Mouse (Mus musculus) CH12.LX (cell line): ENCODE data around the gene Trip12.

Source experiments
- CTCF ChIP-seq, 2 experiments: IDR thresholded peaks in 1 of 2; conservative IDR thresholded peaks in 1 of 2; 2 replicates each; pipeline ENCODE4 v1.5.1; 2011 to 2012; ENCODE audit warnings: low read depth in 2 of 2, low read length in 2 of 2, improper control_type of control experiment in 1 of 2, inconsistent platforms in 1 of 2, mild to moderate bottlenecking in 1 of 2, moderate library complexity in 1 of 2
- EP300 ChIP-seq: IDR thresholded peaks from 2 replicates; pipeline ENCODE4 v1.6.1; 2011; ENCODE audit warnings: low read length, improper control_type of control experiment
- HCFC1 ChIP-seq: IDR thresholded peaks from 2 replicates; pipeline ENCODE4 v1.6.1; 2012; ENCODE audit warnings: low read depth, mild to moderate bottlenecking, inconsistent platforms, low read length, improper control_type of control experiment
- IRF4 ChIP-seq: IDR thresholded peaks from 2 replicates; pipeline ENCODE4 v1.6.1; 2014; ENCODE audit warnings: low read depth, mild to moderate bottlenecking, inconsistent platforms, low read length, improper control_type of control experiment
- MXI1 ChIP-seq: IDR thresholded peaks from 2 replicates; pipeline ENCODE4 v1.6.1; 2011; ENCODE audit warnings: mild to moderate bottlenecking, low read depth, low read length, improper control_type of control experiment
- NELFE ChIP-seq: IDR thresholded peaks from 2 replicates; pipeline ENCODE4 v1.6.1; 2011; ENCODE audit warnings: low read depth, low read length, improper control_type of control experiment
- POLR2A ChIP-seq: IDR thresholded peaks from 2 replicates; pipeline ENCODE4 v1.6.1; 2011; ENCODE audit warnings: low read depth, mild to moderate bottlenecking, improper control_type of control experiment, low read length
- POLR2AphosphoS2 ChIP-seq: IDR thresholded peaks from 2 replicates; pipeline ENCODE4 v1.6.1; 2011; ENCODE audit warnings: low read depth, low read length, improper control_type of control experiment
- RAD21 ChIP-seq: IDR thresholded peaks from 2 replicates; pipeline ENCODE4 v1.6.1; 2011; ENCODE audit warnings: low read depth, mild to moderate bottlenecking, low read length, improper control_type of control experiment, moderate library complexity
- TCF12 ChIP-seq: IDR thresholded peaks from 2 replicates; pipeline ENCODE4 v1.6.1; 2014; ENCODE audit warnings: low read depth, mild to moderate bottlenecking, inconsistent platforms, low read length, improper control_type of control experiment
- UBTF ChIP-seq: IDR thresholded peaks from 2 replicates; pipeline ENCODE4 v1.6.1; 2012; ENCODE audit warnings: low read depth, mild to moderate bottlenecking, inconsistent platforms, low read length, improper control_type of control experiment, moderate library complexity
- USF1 ChIP-seq: IDR thresholded peaks from 2 replicates; pipeline ENCODE4 v1.6.1; 2014; ENCODE audit warnings: low read depth, mild to moderate bottlenecking, inconsistent platforms, low read length, improper control_type of control experiment
- ZMIZ1 ChIP-seq: IDR thresholded peaks from 2 replicates; pipeline ENCODE4 v1.6.1; 2012; ENCODE audit warnings: low read depth, mild to moderate bottlenecking, inconsistent platforms, low read length, improper control_type of control experiment
- ZNF384 ChIP-seq: IDR thresholded peaks from 2 replicates; pipeline ENCODE4 v1.6.1; 2012; ENCODE audit warnings: low read depth, low read length, improper control_type of control experiment, inconsistent platforms

DNA sequence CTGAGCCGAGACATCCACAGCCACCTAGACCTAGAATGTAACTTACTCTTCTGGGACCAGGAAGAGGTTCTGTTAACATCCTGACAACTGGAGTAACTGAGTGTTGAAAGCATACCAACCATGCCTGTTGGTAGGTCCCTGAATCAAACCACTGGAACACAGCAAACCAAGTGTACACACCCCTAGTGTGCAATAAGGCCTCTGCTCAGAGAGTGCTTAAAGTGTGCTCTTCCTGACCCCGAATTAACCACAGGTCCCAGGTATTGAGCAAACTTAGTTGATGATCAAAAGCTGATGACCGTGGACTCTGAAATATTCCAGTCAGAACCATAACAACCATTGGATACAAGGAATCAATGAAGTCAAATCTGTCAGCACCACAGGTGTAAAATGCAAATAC lies 117.9 kb downstream of the Trip12 start:
- TF ChIP-seq TCF12 (no peak), CTCF (conservative IDR thresholded peaks at IDR 0.05 in 1 of 2, IDR thresholded peaks at IDR 0.05 in 1 of 2; ENCODE audit: low read depth in 2 of 2, low read length in 2 of 2) (no peak), NELFE (no peak), MXI1 (no peak), HCFC1 (no peak), UBTF (no peak), USF1 (no peak), POLR2A (no peak), EP300 (no peak), ZMIZ1 (no peak), IRF4 (no peak), POLR2AphosphoS2 (no peak), ZNF384 (no peak), RAD21 (no peak)
